Mouse (Mus musculus): ENCODE data around the gene Ngfr. TPM values are rescaled to one million over a fixed set of nuclear protein-coding genes. Genes with fewer than 3 reads are reported as not detected.
"Not testable (repeated sequence)": the region's sequence is repeated elsewhere in the genome, so short reads cannot be mapped to it uniquely, and the experiment has no call there.

The Ngfr gene
- 1 to 10 TPM; 1.1 to 2.0 TPM for total RNA-seq (2021)
- long read RNA-seq, experiment 1: 0 reads
- long read RNA-seq, experiment 2: 0 reads

DNA sequence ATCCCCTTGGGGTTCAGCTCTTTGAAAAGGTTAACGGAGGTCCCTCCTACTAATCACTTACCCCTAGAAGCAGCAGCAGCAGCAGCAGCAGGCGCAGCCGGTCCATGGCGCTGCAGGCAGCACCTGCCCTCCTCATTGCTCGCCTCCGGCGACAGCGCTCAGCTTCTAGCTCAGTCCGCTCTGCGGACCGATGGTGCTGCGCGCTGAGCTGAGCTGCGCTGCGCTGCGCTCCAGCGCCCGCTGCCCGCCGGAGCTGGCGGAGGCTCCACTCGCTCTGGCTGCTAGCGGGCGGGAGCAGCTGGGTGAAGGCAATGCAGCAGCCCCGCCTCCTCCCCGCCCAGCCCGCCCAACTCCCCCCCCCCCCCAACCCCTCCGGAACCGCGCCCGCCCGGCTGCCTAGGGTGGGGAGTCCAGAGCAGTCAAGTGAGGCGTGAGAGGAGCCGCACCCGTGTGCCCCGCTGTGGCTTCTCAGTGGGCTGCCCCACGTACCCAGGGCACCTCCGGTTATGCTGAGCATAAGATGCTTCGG is at the start of gene Ngfr:
TSS of gene Ngfr (minus strand) at position 313 of the 529 bp plus-strand sequence.
- peak; percentile 51 to 57 for DNase-seq
- intact Hi-C loops (cut with DNase I): loop anchor here (2.0 kb wide), 1 partner anchor 61 kb away; no protein-coding TSS in a partner anchor

DNA sequence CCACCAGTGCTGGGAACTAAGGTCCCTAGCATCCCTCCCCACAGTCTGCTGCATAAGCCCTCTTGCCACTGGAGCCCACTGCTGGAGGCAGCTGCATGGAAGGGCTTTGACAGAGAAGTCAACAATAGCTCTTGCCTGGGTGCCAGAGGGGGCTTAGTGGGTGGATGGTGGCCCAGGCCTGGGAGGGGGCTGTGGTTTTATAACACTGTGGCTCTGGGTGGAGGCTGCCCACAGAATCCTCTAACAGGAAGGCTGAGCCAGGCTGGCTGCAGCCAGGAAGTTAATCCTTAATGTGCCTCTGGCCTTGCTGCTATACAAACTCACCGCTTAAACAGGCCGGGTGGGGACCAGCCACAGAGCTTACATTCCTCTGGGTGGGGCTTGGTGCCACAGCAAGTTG is 47.5 kb upstream of the Ngfr start:
- intact Hi-C loops (cut with DNase I): no loop called here
- no peak for DNase-seq

DNA sequence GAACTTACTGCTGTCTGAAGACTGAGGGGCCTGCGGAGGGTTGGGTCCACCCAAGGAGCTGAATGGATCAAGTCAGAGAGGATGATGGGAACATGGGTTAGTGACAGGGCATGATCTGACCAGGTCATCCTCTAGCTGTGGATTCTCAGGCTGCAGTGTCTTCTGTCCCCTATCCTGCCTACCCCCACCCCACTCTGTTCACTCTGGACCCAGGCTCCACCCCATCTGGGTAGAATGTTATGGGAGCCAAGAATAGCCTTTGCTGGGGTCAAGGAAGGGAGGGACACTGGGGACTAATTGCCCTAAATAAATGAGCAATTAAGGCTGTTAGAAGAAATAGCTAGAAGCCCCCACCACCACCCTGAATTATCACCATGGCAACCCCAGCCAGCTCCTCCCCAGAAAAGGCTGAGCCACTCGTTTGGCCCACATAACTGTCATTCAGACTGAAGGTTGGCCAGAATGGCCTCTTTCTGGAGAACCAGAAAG is 46.0 kb upstream of the Ngfr start:
- DNase-seq: no peak
- intact Hi-C loops (cut with DNase I): no loop called here

- no peak for DNase-seq
- intact Hi-C loops (cut with DNase I): no loop called here
Observed at GRCm38 (mm10) chr11:95632474-95632873, 44.9 kb upstream of the Ngfr start.

- intact Hi-C loops (cut with DNase I): no loop called here
- DNase-seq: no peak
Observed at GRCm38 (mm10) chr11:95631301-95631700, 43.8 kb upstream of the Ngfr start.

DNA sequence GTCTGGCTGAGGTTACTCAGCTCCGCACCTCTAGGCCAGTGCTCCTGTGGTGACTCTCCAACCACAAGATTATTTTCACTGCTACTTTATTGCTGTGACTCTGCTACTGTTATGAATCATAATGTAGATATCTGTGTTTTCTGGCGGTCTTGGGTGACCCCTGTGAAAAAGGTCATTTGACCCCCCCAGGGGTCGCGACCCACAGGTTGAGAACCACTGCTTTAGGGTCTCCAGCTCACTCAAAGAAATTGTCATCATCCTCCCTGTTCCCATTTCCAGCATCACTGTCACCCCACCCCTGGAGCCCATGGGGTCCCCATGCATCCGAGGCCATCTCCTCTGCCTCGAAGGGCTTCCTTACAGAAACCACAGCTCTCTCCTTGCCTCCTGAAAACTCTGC is 43.0 kb upstream of the Ngfr start:
- DNase-seq: no peak
- intact Hi-C loops (cut with DNase I): no loop called here

GRCm38 (mm10) chr11:95622426-95622825 is 34.9 kb upstream of the Ngfr start:
- no peak for DNase-seq
- intact Hi-C loops (cut with DNase I): no loop called here

DNA sequence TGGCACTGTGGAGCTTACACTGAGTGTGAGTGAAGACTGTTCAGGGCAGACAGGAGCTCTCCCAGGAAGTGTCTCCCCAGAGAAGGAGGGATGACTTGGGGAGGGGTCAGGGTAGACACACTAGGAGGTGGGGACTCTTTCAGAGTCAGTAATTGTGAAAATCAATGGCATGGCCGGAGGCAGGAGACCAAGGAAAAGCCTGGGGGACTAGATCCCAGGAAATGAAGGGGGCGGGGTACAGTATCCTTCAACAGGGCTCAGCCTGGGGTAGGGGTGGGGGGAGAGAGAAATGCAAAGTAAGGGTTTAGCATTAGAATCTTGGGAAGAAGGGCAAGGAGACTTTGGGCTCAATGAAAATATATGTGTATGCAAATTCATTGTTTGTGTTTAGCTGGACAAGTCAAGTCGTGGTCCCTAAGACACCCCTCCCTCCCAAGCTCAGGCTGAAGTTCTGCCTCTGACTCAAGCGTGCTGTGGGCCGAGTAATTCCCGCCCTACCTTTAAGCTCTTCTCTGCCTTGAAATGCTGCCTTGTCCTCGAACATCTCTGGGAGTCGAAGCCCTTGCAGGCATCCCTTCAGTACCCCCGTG is 34.1 kb upstream of the Ngfr start:
- intact Hi-C loops (cut with DNase I): no loop called here
- DNase-seq: no peak

GRCm38 (mm10) chr11:95621010-95621409 is 33.5 kb upstream of the Ngfr start:
- intact Hi-C loops (cut with DNase I): no loop called here
- peak in 1 of 2 experiments; percentile 43 for DNase-seq

- intact Hi-C loops (cut with DNase I): no loop called here
- DNase-seq: no peak
Observed at GRCm38 (mm10) chr11:95619886-95620444, 32.4 kb upstream of the Ngfr start.

DNA sequence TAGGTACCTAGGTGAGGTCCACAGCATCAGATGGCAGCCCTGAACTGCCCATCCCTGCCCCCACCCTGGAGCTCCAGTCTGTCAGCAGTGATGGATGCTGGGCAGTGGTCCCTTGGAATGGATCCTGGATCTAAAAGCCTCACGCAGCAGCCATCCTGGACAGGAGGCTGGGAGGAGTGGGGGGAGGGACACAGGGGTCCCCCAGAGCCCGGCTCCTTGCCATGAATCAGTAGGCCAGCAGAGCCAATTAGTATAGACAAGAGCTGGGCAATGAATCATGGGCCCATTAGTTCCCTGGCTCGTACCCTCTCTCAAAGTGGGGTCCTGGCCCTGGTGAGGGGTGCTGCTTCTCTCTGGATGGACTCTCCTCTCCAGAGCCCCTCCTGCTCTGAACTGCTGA is 31.5 kb upstream of the Ngfr start:
- intact Hi-C loops (cut with DNase I): no loop called here
- DNase-seq: no peak

DNA sequence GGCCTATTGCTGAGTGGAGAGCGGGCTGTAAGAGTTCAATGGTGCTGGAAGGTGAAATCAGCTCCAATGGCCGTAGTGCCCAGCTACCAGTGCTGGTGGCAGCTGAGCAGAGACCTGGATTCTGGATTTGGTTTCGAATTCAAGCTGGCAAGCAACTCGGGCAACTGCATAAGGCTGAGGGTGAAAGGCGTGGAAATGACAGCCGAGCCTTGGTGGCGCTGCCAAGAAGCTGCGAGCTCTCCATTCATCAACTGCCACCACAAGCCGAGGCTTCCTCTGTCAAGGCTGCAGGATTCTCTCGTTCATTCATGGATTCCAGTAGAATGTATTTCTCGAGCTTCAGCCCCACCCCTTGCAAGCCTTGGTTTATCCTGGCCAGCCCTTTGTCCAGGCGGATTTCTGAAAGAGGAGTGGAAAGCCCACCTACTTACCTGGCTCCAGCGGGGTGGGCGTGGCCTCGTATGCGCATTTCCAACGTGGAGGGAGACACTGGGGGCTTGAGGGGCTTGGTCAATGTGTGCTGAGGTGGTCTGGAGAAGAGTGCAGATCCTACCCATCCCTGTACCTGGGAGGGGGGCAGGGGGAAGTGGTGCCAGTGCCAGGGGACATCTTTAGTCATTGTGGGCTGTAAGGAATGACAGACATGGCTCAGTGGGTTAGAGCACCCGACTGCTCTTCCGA is 30.4 kb upstream of the Ngfr start:
- no peak for DNase-seq

DNA sequence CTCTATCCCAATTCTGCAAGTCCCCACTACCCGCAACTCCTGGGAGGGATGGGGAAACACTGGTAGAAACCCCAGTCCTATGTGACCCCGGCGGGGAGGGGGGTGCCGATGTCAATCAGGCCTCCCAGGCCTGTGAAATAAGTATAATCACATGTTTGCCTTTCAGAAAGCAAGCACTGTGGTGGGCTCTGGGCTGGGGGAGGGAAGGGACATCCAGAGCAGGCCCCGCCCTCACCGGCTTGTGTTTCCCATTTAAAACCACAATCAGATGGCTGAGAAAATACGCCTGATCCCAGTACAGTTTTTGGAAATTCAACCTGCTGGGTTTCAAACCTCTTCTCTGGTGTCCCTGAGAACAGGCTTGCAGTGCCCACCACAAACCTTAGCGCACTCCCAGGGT is 27.2 kb upstream of the Ngfr start:
- intact Hi-C loops (cut with DNase I): no loop called here
- DNase-seq: no peak

More for the DNA sequence above, 30.4 kb upstream of the Ngfr start:
- intact Hi-C loops (cut with DNase I): no loop called here

DNA sequence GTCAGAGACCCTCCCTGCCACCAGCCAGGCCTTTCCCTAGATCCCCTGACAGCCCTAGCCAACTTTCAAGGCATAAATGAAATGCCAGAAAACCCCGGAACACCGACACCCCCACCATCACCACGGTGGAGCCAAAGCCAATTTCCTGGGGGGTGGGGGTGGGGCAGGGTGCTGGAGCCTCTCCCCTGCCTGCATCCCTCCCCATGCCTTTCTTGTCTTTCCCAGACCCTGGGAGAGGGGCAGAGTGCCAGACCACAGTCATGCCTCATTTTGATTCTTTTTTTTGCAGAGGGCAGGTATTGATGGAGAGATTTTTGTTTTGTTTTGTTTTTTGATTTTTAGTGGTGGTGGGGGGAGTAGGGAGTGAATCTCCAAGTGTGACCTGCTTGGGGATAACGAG is 23.7 kb upstream of the Ngfr start:
- intact Hi-C loops (cut with DNase I): no loop called here
- no peak for DNase-seq

GRCm38 (mm10) chr11:95610391-95610902 is 22.9 kb upstream of the Ngfr start:
- no peak for DNase-seq
- intact Hi-C loops (cut with DNase I): no loop called here

GRCm38 (mm10) chr11:95609924-95610323 is 22.4 kb upstream of the Ngfr start:
- no peak for DNase-seq
- intact Hi-C loops (cut with DNase I): no loop called here

DNA sequence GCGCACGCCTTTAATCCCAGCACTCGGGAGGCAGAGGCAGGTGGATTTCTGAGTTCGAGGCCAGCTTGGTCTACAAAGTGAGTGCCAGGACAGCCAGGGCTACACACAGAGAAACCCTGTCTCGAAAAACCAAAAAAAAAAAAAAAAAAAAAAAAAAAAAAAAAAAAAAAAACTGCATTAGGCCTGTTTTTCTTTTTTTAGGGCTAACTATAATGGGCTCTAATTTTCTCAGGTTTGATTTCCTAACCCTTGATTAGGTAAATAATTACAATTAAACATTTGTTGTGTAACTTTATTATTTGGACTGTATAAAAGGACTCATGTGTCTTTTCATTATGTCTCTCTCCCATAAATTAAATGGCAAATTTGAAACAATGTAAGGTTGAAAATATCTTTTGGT is 19.8 kb upstream of the Ngfr start:
- intact Hi-C loops (cut with DNase I); DNase-seq: not testable (repeated sequence)

GRCm38 (mm10) chr11:95598214-95599062 is 10.9 kb upstream of the Ngfr start:
- intact Hi-C loops (cut with DNase I): no loop called here
- DNase-seq: no peak

DNA sequence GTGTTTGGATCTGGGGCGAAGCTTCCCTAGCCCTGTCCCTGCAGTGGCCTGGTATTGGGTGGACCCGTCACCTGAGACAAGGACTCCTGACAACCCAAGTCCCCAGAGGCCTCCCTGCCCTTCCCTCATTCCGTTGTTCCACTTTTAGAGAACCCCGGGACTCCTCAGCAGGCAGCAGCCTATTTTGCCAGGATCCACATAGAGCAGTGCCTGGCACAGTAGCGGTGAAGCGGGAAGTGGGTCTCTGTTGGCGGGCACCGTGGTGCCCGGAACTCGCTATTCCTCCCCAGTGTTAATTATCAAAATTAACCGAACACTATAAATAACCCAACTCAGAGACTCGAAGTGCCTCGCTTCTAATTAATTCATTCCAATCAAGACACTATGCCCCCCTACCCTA is 10.2 kb upstream of the Ngfr start:
- no peak for DNase-seq
- intact Hi-C loops (cut with DNase I): no loop called here

DNA sequence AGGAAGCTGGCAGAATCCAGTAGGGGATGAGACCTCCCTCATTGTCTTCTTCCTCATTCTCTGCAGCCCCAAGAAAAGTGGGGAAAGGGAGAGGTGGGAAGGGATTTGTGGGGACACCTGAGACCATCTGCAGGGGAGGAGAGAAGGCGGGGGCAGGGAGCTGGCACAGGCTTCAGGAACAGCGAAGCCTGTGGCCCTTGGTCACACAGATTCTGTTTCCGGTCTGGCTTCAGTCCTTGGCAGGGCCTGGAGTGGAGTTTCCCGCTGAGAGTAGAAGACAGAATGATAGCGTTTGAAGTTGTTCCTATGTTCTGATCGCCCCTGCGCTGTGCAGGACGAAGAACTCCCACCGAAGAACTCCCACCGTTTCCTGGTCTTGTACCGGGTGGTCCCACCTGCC is 9.2 kb upstream of the Ngfr start:
- intact Hi-C loops (cut with DNase I): no loop called here
- DNase-seq: peak; percentile 32 to 47

DNA sequence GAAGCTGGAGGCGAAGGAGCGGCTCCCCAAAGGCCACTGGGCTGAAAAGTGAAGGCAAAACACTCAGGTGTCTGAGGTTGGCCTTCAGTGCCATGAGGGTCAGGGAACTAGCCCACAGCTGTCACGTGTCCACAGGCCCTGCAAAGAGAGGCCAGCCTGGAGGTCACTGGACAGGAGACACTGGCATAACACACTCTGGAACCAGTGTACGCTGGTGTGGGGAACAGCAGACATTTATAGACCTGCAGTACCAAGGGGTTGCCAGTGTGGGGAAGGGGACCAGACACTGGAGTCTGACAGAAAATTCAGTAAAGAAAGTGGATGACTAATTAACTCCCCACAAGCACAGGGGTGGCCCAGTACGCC is 8.6 kb upstream of the Ngfr start:
- intact Hi-C loops (cut with DNase I): no loop called here
- no peak for DNase-seq
